Mouse (Mus musculus) CH12.LX (cell line): Measurements from ENCODE around the gene Rnf145. TPM values are rescaled to one million over a fixed set of nuclear protein-coding genes. Genes with fewer than 3 reads are reported as not detected.
A peak's percentile ranks its signal among the peaks of the same experiment; 100 is the strongest.

Experiments
- DNase-seq: peaks from one replicate; pipeline ENCODE4 v3.0.0-alpha.2; 2013; ENCODE audit errors: extremely low read depth
- H3K27ac ChIP-seq: 2 replicates; pipeline ENCODE4 v1.5.1; 2012; ENCODE audit warnings: low read depth, mild to moderate bottlenecking, control low read depth, moderate library complexity; ENCODE audit not compliant: insufficient read depth
- H3K27me3 ChIP-seq: replicated peaks from 2 replicates; pipeline ENCODE3; 2012; ENCODE audit warnings: inconsistent platforms
- H3K36me3 ChIP-seq, 2 experiments: replicated peaks in 1 of 2; 2 replicates each; pipeline versions ENCODE3 to v1.6.1; 2012; ENCODE audit warnings: inconsistent platforms in 1 of 2, low read length in 1 of 2, mild to moderate bottlenecking in 1 of 2, mixed read lengths in 1 of 2, moderate library complexity in 1 of 2; ENCODE audit not compliant: control insufficient read depth in 1 of 2, insufficient read depth in 1 of 2
- H3K4me1 ChIP-seq, 2 experiments: 2 replicates each; pipeline ENCODE4 v1.6.1; 2012; ENCODE audit warnings: inconsistent platforms in 1 of 2, moderate library complexity in 1 of 2; ENCODE audit not compliant: insufficient read depth in 2 of 2, control insufficient read depth in 1 of 2
- H3K4me2 ChIP-seq: 2 replicates; pipeline ENCODE4 v1.6.1; 2012; ENCODE audit warnings: low read depth, mild to moderate bottlenecking, control low read depth; ENCODE audit not compliant: poor library complexity, insufficient read depth, severe bottlenecking
- H3K4me3 ChIP-seq, 3 experiments: fragments of 150-350 bp in 1 of 3; sonication (generic) in 1 of 3; replicated peaks in 1 of 3; 2 replicates each; pipeline versions ENCODE3 to v1.5.1; 2011 to 2012; ENCODE audit warnings: low read depth in 2 of 3, low read length in 2 of 3, mild to moderate bottlenecking in 2 of 3, moderate library complexity in 2 of 3, control low read depth in 1 of 3, improper control_type of control experiment in 1 of 3, inconsistent platforms in 1 of 3, mixed read lengths in 1 of 3; ENCODE audit not compliant: poor library complexity in 1 of 3
- H3K79me2 ChIP-seq: replicated peaks from 2 replicates; pipeline ENCODE4 v1.6.1; 2012; ENCODE audit warnings: mild to moderate bottlenecking, moderate library complexity; ENCODE audit not compliant: control insufficient read depth, poor library complexity, insufficient read depth, severe bottlenecking; ENCODE audit errors: extremely low read depth
- H3K9ac ChIP-seq: 2 replicates; pipeline ENCODE4 v1.6.1; 2012; ENCODE audit warnings: low read depth, mild to moderate bottlenecking, control low read depth, moderate library complexity; ENCODE audit not compliant: insufficient read depth
- H3K9me3 ChIP-seq: replicated peaks from 2 replicates; pipeline ENCODE3; 2012; ENCODE audit warnings: low read length, inconsistent platforms, mixed read lengths
- BHLHE40 ChIP-seq: IDR thresholded peaks from 2 replicates; pipeline ENCODE4 v1.6.1; 2011; ENCODE audit warnings: mild to moderate bottlenecking, low read depth, low read length, improper control_type of control experiment
- CHD1 ChIP-seq: IDR thresholded peaks from 2 replicates; pipeline ENCODE4 v1.6.1; 2012; ENCODE audit warnings: low read depth, low read length, improper control_type of control experiment, inconsistent platforms
- CHD2 ChIP-seq: IDR thresholded peaks from 2 replicates; pipeline ENCODE4 v1.6.1; 2011; ENCODE audit warnings: low read length, improper control_type of control experiment
- CTCF ChIP-seq, 2 experiments: IDR thresholded peaks in 1 of 2; conservative IDR thresholded peaks in 1 of 2; 2 replicates each; pipeline ENCODE4 v1.5.1; 2011 to 2012; ENCODE audit warnings: low read depth in 2 of 2, low read length in 2 of 2, improper control_type of control experiment in 1 of 2, inconsistent platforms in 1 of 2, mild to moderate bottlenecking in 1 of 2, moderate library complexity in 1 of 2
- E2F4 ChIP-seq: IDR thresholded peaks from 2 replicates; pipeline ENCODE4 v1.6.1; 2011; ENCODE audit warnings: low read depth, low read length, improper control_type of control experiment; ENCODE audit not compliant: insufficient replicate concordance
- ELF1 ChIP-seq: IDR thresholded peaks from 2 replicates; pipeline ENCODE4 v1.6.1; 2014; ENCODE audit warnings: low read depth, mild to moderate bottlenecking, inconsistent platforms, low read length, improper control_type of control experiment
- EP300 ChIP-seq: IDR thresholded peaks from 2 replicates; pipeline ENCODE4 v1.6.1; 2011; ENCODE audit warnings: low read length, improper control_type of control experiment
- ETS1 ChIP-seq: conservative IDR thresholded peaks from 2 replicates; pipeline ENCODE4 v1.6.1; 2012; ENCODE audit warnings: low read depth, mild to moderate bottlenecking, inconsistent platforms, low read length, improper control_type of control experiment, moderate library complexity
- GABPA ChIP-seq: IDR thresholded peaks from 2 replicates; pipeline ENCODE4 v1.6.1; 2012; ENCODE audit warnings: low read depth, low read length, improper control_type of control experiment, inconsistent platforms; ENCODE audit not compliant: insufficient replicate concordance
- HCFC1 ChIP-seq: IDR thresholded peaks from 2 replicates; pipeline ENCODE4 v1.6.1; 2012; ENCODE audit warnings: low read depth, mild to moderate bottlenecking, inconsistent platforms, low read length, improper control_type of control experiment
- IRF4 ChIP-seq: IDR thresholded peaks from 2 replicates; pipeline ENCODE4 v1.6.1; 2014; ENCODE audit warnings: low read depth, mild to moderate bottlenecking, inconsistent platforms, low read length, improper control_type of control experiment
- JUN ChIP-seq: IDR thresholded peaks from 2 replicates; pipeline ENCODE4 v1.6.1; 2011; ENCODE audit warnings: low read depth, mild to moderate bottlenecking, low read length, improper control_type of control experiment, moderate library complexity; ENCODE audit not compliant: insufficient read depth
- JUND ChIP-seq: conservative IDR thresholded peaks from 2 replicates; pipeline ENCODE4 v1.6.1; 2011; ENCODE audit warnings: low read depth, low read length, improper control_type of control experiment
- MAFK ChIP-seq: IDR thresholded peaks from 2 replicates; pipeline ENCODE4 v1.6.1; 2011; ENCODE audit warnings: low read length, improper control_type of control experiment; ENCODE audit not compliant: insufficient replicate concordance
- MAX ChIP-seq: IDR thresholded peaks from 2 replicates; pipeline ENCODE4 v1.6.1; 2011; ENCODE audit warnings: low read length, improper control_type of control experiment
- MAZ ChIP-seq: IDR thresholded peaks from 2 replicates; pipeline ENCODE4 v1.6.1; 2012; ENCODE audit warnings: low read depth, mild to moderate bottlenecking, inconsistent platforms, low read length, improper control_type of control experiment, moderate library complexity
- MEF2A ChIP-seq: IDR thresholded peaks from 2 replicates; pipeline ENCODE4 v1.6.1; 2014; ENCODE audit warnings: low read depth, mild to moderate bottlenecking, inconsistent platforms, low read length, improper control_type of control experiment, borderline replicate concordance
- MXI1 ChIP-seq: IDR thresholded peaks from 2 replicates; pipeline ENCODE4 v1.6.1; 2011; ENCODE audit warnings: mild to moderate bottlenecking, low read depth, low read length, improper control_type of control experiment
- MYC ChIP-seq: IDR thresholded peaks from 2 replicates; pipeline ENCODE4 v1.6.1; 2011; ENCODE audit warnings: low read depth, mild to moderate bottlenecking, improper control_type of control experiment, low read length
- NELFE ChIP-seq: IDR thresholded peaks from 2 replicates; pipeline ENCODE4 v1.6.1; 2011; ENCODE audit warnings: low read depth, low read length, improper control_type of control experiment
- NRF1 ChIP-seq: IDR thresholded peaks from 2 replicates; pipeline ENCODE4 v1.6.1; 2014; ENCODE audit warnings: low read depth, mild to moderate bottlenecking, inconsistent platforms, low read length, improper control_type of control experiment, moderate library complexity
- PAX5 ChIP-seq: IDR thresholded peaks from 2 replicates; pipeline ENCODE4 v1.6.1; 2012; ENCODE audit warnings: low read length, inconsistent platforms, mixed read lengths
- POLR2A ChIP-seq: IDR thresholded peaks from 2 replicates; pipeline ENCODE4 v1.6.1; 2011; ENCODE audit warnings: low read depth, mild to moderate bottlenecking, improper control_type of control experiment, low read length
- POLR2AphosphoS2 ChIP-seq: IDR thresholded peaks from 2 replicates; pipeline ENCODE4 v1.6.1; 2011; ENCODE audit warnings: low read depth, low read length, improper control_type of control experiment
- RCOR1 ChIP-seq: conservative IDR thresholded peaks from 2 replicates; pipeline ENCODE4 v1.6.1; 2012; ENCODE audit warnings: low read depth, mild to moderate bottlenecking, inconsistent platforms, low read length, improper control_type of control experiment
- SIN3A ChIP-seq: IDR thresholded peaks from 2 replicates; pipeline ENCODE4 v1.6.1; 2012; ENCODE audit warnings: low read length, improper control_type of control experiment, inconsistent platforms
- TBP ChIP-seq: conservative IDR thresholded peaks from 2 replicates; pipeline ENCODE4 v1.6.1; 2011; ENCODE audit warnings: low read depth, low read length, improper control_type of control experiment
- TCF12 ChIP-seq: IDR thresholded peaks from 2 replicates; pipeline ENCODE4 v1.6.1; 2014; ENCODE audit warnings: low read depth, mild to moderate bottlenecking, inconsistent platforms, low read length, improper control_type of control experiment
- UBTF ChIP-seq: IDR thresholded peaks from 2 replicates; pipeline ENCODE4 v1.6.1; 2012; ENCODE audit warnings: low read depth, mild to moderate bottlenecking, inconsistent platforms, low read length, improper control_type of control experiment, moderate library complexity
- USF1 ChIP-seq: IDR thresholded peaks from 2 replicates; pipeline ENCODE4 v1.6.1; 2014; ENCODE audit warnings: low read depth, mild to moderate bottlenecking, inconsistent platforms, low read length, improper control_type of control experiment
- USF2 ChIP-seq: conservative IDR thresholded peaks from 2 replicates; pipeline ENCODE4 v1.6.1; 2011; ENCODE audit warnings: low read depth, low read length, improper control_type of control experiment
- ZC3H11A ChIP-seq: IDR thresholded peaks from 2 replicates; pipeline ENCODE4 v1.6.1; 2012; ENCODE audit warnings: low read depth, mild to moderate bottlenecking, inconsistent platforms, low read length, improper control_type of control experiment
- ZMIZ1 ChIP-seq: IDR thresholded peaks from 2 replicates; pipeline ENCODE4 v1.6.1; 2012; ENCODE audit warnings: low read depth, mild to moderate bottlenecking, inconsistent platforms, low read length, improper control_type of control experiment
- ZNF384 ChIP-seq: IDR thresholded peaks from 2 replicates; pipeline ENCODE4 v1.6.1; 2012; ENCODE audit warnings: low read depth, low read length, improper control_type of control experiment, inconsistent platforms
- dilution Hi-C: fragments of 300-500 bp; cut with MboI; formaldehyde crosslinking; loops from 2 replicates; pipeline ENCODE4 v1.14.3; 2020; ENCODE audit warnings: low sequenced_read_pairs; ENCODE audit not compliant: extremely low pct_unique_long_range_greater_than_20kb, extremely low pct_ligation_motif_present
- in situ Hi-C: fragments of 300-500 bp; cut with MboI; formaldehyde crosslinking; loops from 3 replicates; pipeline ENCODE4 v1.14.3; 2019; ENCODE audit warnings: low sequenced_read_pairs, low pct_ligation_motif_present, low pct_unique_long_range_greater_than_20kb, mixed read lengths
- polyA plus RNA-seq: library from polyadenylated mRNA; unstranded; fragments of >175 nt; gene quantifications from 2 replicates; pipeline ENCODE4 v1.2.1, GENCODE M21; 2012; ENCODE audit warnings: low read depth; ENCODE audit not compliant: insufficient read length
- total RNA-seq, 2 experiments: library from RNA; depleted of rRNA; stranded (reverse); fragments of 300-350 nt in 1 of 2; fragments of >200 nt in 1 of 2; gene quantifications; 2 replicates each; pipeline ENCODE4 v1.2.3; 2012 to 2014

The Rnf145 gene
- total and polyA plus RNA-seq, 3 experiments, result 44.3 to 60.5 (median 44.5) TPM

GRCm38 (mm10) chr11:44574820-44575219 lies 56.1 kb downstream of the Rnf145 start:
- H3K9ac ChIP-seq, result no peak overlapping the region
- DNase-seq, result peak; percentile 90
- peak overlapping the region; percentile 41; the same call in 1 of the 2 replicates for H3K4me2 ChIP-seq
- H3K4me1 ChIP-seq, result peaks cover 13 to 45% of the 10 kb centered on the region in 2 experiments
- dilution Hi-C loops, result no loop called here
- no peaks in the 10 kb centered on the region for H3K79me2 ChIP-seq
- in situ Hi-C loops, result loop anchor here (25.0 kb wide), 3 partner anchors 813 to 1312 kb away; no protein-coding TSS in a partner anchor
- peaks cover 0 to 4% of the 10 kb centered on the region in 2 experiments for H3K36me3 ChIP-seq
- H3K9me3 ChIP-seq, result no peaks in the 10 kb centered on the region
- TF ChIP-seq E2F4 (no peak), POLR2A (no peak), USF1 (no peak), MXI1 (no peak), ETS1 (no peak; the same call in none of the 2 replicates), RCOR1 (no peak), ZNF384 (no peak), CTCF (conservative IDR thresholded peaks at IDR 0.05 in 1 of 2, IDR thresholded peaks at IDR 0.05 in 1 of 2; ENCODE audit: low read depth in 2 of 2, low read length in 2 of 2) (no peak), MYC (no peak), HCFC1 (no peak), JUND (no peak), NRF1 (no peak), NELFE (0 out of 2 replicates have a peak, but pooled peaks have one; percentile 21), GABPA (no peak), ELF1 (peak; percentile 32; the same call in 1 of the 2 replicates), EP300 (peak; percentile 58; the same call in 1 of the 2 replicates), CHD2 (peak; percentile 64; the same call in 1 of the 2 replicates), TBP (0 out of 2 replicates have a peak, but pooled peaks have one; percentile 22), USF2 (no peak), BHLHE40 (peak; percentile 44), JUN (no peak), UBTF (no peak), ZMIZ1 (no peak), TCF12 (no peak), MAZ (0 out of 2 replicates have a peak, but pooled peaks have one; percentile 26), ZC3H11A (no peak), SIN3A (no peak), IRF4 (peak; percentile 57; the same call in 1 of the 2 replicates), MAFK (0 out of 2 replicates have a peak, but pooled peaks have one; percentile 31), POLR2AphosphoS2 (no peak), CHD1 (no peak), MAX (0 out of 2 replicates have a peak, but pooled peaks have one; percentile 25), MEF2A (peak; percentile 87), PAX5 (no peak)
- no peak overlapping the region for H3K4me3 ChIP-seq
- no peak overlapping the region for H3K27ac ChIP-seq
- no peaks in the 10 kb centered on the region for H3K27me3 ChIP-seq
